Mouse (Mus musculus) liver, adult 2 months (tissue): ENCODE results near the gene Tmc2.

Experiments
- CTCF ChIP-seq: fragments of 200-500 bp; IDR thresholded peaks from 2 replicates; pipeline ENCODE4 v1.5.1; 2011; ENCODE audit warnings: low read depth, low read length, control low read depth
- POLR2A ChIP-seq: fragments of 200-500 bp; IDR thresholded peaks from 2 replicates; pipeline ENCODE4 v1.6.1; 2011; ENCODE audit warnings: low read length, control low read depth; ENCODE audit not compliant: insufficient read depth; ENCODE audit errors: extremely low read depth

GRCm38 (mm10) chr2:130293009-130293408 is 98.0 kb downstream of the Tmc2 start:
- TF ChIP-seq POLR2A (no peak), CTCF (no peak)
